Mouse (Mus musculus): ENCODE results near the gene Olfr1369-ps1. TPM values are rescaled to one million over a fixed set of nuclear protein-coding genes. Genes with fewer than 3 reads are reported as not detected.
"Not testable (repeated sequence)": the region's sequence is repeated elsewhere in the genome, so short reads cannot be mapped to it uniquely, and the experiment has no call there.

The Olfr1369-ps1 gene
- total RNA-seq (2021), result not detected

GRCm38 (mm10) chr13:21111183-21111582, at the start of gene Olfr1369-ps1:
Gene Olfr1369-ps1 (plus strand): TSS chr13:21111483.
- intact Hi-C loops (cut with DNase I); DNase-seq (ENCODE audit: low spot score in 2 of 2): not testable (repeated sequence)

GRCm38 (mm10) chr13:21066021-21066420, 45.3 kb upstream of the Olfr1369-ps1 start:
- intact Hi-C loops (cut with DNase I), result no loop called here
- DNase-seq (ENCODE audit: low spot score in 2 of 2), result no peak

GRCm38 (mm10) chr13:21074847-21075246, 36.4 kb upstream of the Olfr1369-ps1 start, which contains the start of gene Olfr1370:
Gene Olfr1370 (minus strand): TSS chr13:21074947.
- DNase-seq (ENCODE audit: low spot score in 2 of 2), result no peak
- intact Hi-C loops (cut with DNase I), result no loop called here

DNA sequence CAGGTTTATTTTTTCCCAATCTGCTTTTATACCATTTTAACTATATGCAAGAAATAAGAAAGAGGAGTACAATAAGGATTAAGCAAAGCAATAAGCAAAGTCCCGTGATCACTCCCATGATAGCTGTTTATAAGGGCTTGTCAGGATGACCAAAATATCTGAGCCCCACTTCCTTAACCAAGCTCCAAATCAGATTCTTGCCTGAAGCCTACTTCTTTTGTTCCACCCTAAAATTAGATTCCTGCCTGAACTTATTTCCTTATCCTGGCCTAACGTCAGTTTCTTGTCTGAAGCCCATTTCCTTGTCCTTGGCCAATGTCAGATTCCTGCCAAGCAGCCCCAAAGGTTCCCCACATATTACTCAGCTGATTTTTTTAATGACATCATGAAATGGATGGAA, 28.6 kb upstream of the Olfr1369-ps1 start:
- intact Hi-C loops (cut with DNase I), result no loop called here
- DNase-seq (ENCODE audit: low spot score in 2 of 2), result no peak

DNA sequence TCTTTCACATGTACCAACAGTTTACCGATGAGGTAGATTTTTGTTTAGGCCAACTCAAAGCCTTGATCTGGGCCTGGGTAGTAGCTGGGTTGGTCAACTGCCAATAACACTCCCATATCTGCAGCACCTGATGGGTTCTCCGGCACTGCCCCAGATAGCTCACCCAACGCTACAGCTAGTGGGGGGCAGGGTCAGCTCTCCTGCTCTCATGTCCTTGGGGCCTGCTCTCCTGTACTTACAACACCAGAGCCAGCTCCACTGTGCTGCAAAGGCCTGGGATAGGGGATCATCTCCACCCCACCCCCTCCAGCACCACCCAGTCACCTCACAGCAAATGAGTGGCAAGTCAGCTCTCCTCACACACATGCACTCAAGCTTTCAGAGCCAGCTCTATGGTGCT, 1.5 kb upstream of the Olfr1369-ps1 start:
- intact Hi-C loops (cut with DNase I), result no loop called here
- no peak for DNase-seq (ENCODE audit: low spot score in 2 of 2)

GRCm38 (mm10) chr13:21110441-21110840, 842 bp upstream of the Olfr1369-ps1 start:
- DNase-seq (ENCODE audit: low spot score in 2 of 2), result no peak

GRCm38 (mm10) chr13:21114121-21114520, 2.8 kb downstream of the Olfr1369-ps1 start:
- no peak for DNase-seq (ENCODE audit: low spot score in 2 of 2)
- intact Hi-C loops (cut with DNase I), result no loop called here

More at GRCm38 (mm10) chr13:21110441-21110840, 842 bp upstream of the Olfr1369-ps1 start:
- intact Hi-C loops (cut with DNase I), result no loop called here

DNA sequence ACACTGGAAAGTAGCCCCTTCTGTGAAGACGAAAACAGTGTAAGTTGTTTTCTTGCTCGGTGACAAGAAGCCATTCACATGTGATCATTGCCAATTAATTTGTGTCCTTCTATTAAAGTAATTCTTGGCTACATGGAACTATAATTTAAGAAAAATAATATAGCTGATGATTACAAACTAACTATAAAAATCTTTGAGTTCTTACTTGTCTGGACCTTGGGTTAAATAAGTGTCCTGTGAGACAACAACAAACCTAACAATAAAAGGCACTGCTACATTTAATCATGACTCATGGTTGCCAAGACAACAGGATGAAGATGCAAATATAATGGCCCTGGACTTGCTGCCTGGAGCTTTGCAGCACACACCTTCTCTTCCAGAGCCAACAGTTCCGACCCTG, 18.1 kb downstream of the Olfr1369-ps1 start, which contains the start of gene Olfr263:
Olfr263 (plus strand) TSS at position 301 of the 400 bp plus-strand sequence.
- DNase-seq (ENCODE audit: low spot score in 2 of 2); intact Hi-C loops (cut with DNase I): not testable (repeated sequence)

- no peak for DNase-seq (ENCODE audit: low spot score in 2 of 2)
- intact Hi-C loops (cut with DNase I), result no loop called here
These were observed 31.1 kb downstream of the Olfr1369-ps1 start for GRCm38 (mm10) chr13:21142421-21142820.

- DNase-seq (ENCODE audit: low spot score in 2 of 2), result no peak
- intact Hi-C loops (cut with DNase I), result no loop called here
These were observed 34.5 kb downstream of the Olfr1369-ps1 start, which contains the start of gene Olfr1368 for GRCm38 (mm10) chr13:21145767-21146166. Gene Olfr1368 (minus strand): TSS chr13:21145867.

GRCm38 (mm10) chr13:21155888-21156287, 44.6 kb downstream of the Olfr1369-ps1 start:
- no peak for DNase-seq (ENCODE audit: low spot score in 2 of 2)
- intact Hi-C loops (cut with DNase I), result no loop called here

GRCm38 (mm10) chr13:21158071-21158470, 46.8 kb downstream of the Olfr1369-ps1 start:
- DNase-seq (ENCODE audit: low spot score in 2 of 2), result no peak
- intact Hi-C loops (cut with DNase I), result loop anchor here (2.0 kb wide), 1 partner anchor 859 kb away; no protein-coding TSS in a partner anchor

- DNase-seq (ENCODE audit: low spot score in 2 of 2), result peak; percentile 60 to 80
- intact Hi-C loops (cut with DNase I), result loop anchor here (2.0 kb wide), 1 partner anchor 860 kb away; no protein-coding TSS in a partner anchor
These were observed 47.6 kb downstream of the Olfr1369-ps1 start for GRCm38 (mm10) chr13:21158785-21159474.

DNA sequence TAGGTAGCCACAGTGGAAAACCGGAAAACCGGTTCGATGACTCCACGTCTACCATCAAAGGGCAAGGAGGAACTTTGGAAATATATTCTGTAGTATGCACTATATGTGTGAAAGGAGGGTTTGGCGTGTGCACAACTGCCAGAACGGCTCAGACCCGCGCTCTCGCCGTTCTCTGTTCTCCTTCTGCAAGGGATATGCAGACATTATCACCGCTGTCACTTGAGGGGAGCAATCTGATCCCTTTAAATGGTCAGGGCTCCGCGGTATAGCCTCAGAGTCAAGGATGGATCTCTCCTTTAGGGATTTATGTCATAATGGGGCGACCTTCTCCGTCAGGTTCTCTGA, 48.2 kb downstream of the Olfr1369-ps1 start:
- intact Hi-C loops (cut with DNase I), result loop anchor here (2.0 kb wide), 1 partner anchor 861 kb away; no protein-coding TSS in a partner anchor
- no peak for DNase-seq (ENCODE audit: low spot score in 2 of 2)

DNA sequence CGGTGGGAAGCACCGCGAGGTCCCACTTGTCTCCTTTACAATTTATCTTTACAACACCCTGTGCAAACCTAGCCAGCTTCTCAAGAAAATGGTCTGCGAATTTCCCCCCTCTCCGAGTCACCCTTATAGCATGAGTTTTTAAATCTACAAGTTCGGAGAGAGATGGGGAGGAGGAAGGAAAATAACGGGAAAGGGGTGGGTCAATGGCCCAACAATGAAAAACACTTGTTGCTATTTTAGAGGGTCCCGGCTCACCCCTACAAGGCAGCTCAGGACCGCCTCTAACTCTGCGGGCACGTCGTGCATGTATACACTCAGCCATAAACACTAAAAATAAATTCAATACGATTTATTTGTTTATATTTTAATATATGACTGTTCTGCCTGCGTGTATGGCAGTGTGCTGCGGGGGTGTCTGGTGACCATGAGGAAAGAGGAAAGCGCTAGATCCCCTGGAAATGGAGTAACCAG, 48.8 kb downstream of the Olfr1369-ps1 start:
- no peak for DNase-seq (ENCODE audit: low spot score in 2 of 2)
- intact Hi-C loops (cut with DNase I), result loop anchor here (2.0 to 10.0 kb wide), 3 partner anchors 41 to 865 kb away; partner anchors contain the start of genes Hist1h2ai, Hist1h2bl and Hist1h3h

GRCm38 (mm10) chr13:21160657-21161590, 49.6 kb downstream of the Olfr1369-ps1 start:
- intact Hi-C loops (cut with DNase I), result loop anchor here (2.0 to 10.0 kb wide), 3 partner anchors 40 to 864 kb away; partner anchors contain the start of genes Hist1h2ai, Hist1h2bl and Hist1h3h
- DNase-seq (ENCODE audit: low spot score in 2 of 2), result peak; percentile 87 to 91

DNA sequence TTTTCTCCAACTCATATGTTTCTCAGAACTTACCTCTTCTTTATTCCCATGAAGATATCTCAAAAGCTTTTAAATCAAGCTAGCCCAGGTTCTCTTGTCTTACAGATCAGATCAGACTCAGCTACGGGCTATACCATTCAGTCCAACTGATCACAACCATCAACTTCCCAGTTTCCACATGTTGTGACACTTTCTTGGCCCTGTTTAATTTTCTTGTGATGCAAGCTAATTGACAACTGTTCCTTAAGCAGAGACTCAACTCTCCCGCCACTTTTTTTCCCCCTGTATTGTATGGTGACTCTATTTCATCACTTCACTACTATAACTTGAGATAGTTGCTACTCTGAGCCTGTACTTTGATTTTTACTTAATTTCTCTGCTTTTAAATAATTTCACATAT, 50.3 kb downstream of the Olfr1369-ps1 start:
- intact Hi-C loops (cut with DNase I), result loop anchor here (2.0 to 10.0 kb wide), 3 partner anchors 39 to 863 kb away; partner anchors contain the start of genes Hist1h2ai, Hist1h2bl and Hist1h3h

DNA sequence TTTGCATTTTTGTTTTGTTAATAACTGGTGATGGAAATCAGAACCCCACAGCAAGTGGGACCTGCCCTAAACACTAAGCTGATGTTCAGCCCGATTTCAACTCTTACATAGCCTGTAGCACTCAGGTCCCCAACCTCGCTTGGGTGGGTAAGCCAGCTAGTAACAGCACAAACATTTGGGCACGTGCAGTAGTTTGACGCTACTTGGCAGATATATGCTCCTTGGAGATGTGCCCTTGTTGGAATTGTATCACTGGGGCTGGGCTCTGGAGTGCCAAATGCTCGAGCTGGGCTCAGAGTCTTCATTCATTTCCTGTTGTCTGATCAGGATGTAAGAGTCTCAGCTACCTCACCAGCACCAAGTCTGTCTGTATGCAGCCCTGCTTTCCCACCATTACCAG, 51.3 kb downstream of the Olfr1369-ps1 start:
- DNase-seq (ENCODE audit: low spot score in 2 of 2), result no peak
- intact Hi-C loops (cut with DNase I), result loop anchor here (10.0 kb wide), 2 partner anchors 552 to 862 kb away; partner anchors contain the start of genes Hist1h2ai, Hist1h2bl and Hist1h3h

More for the DNA sequence above, 50.3 kb downstream of the Olfr1369-ps1 start:
- DNase-seq (ENCODE audit: low spot score in 2 of 2), result no peak
